Mouse (Mus musculus) CH12.LX (cell line): Measurements from ENCODE around the gene Foxk2.

Source experiments
- CHD2 ChIP-seq: IDR thresholded peaks from 2 replicates; pipeline ENCODE4 v1.6.1; 2011; ENCODE audit warnings: low read length, improper control_type of control experiment
- CTCF ChIP-seq, 2 experiments: IDR thresholded peaks in 1 of 2; conservative IDR thresholded peaks in 1 of 2; 2 replicates each; pipeline ENCODE4 v1.5.1; 2011 to 2012; ENCODE audit warnings: low read depth in 2 of 2, low read length in 2 of 2, improper control_type of control experiment in 1 of 2, inconsistent platforms in 1 of 2, mild to moderate bottlenecking in 1 of 2, moderate library complexity in 1 of 2
- MXI1 ChIP-seq: IDR thresholded peaks from 2 replicates; pipeline ENCODE4 v1.6.1; 2011; ENCODE audit warnings: mild to moderate bottlenecking, low read depth, low read length, improper control_type of control experiment
- POLR2A ChIP-seq: IDR thresholded peaks from 2 replicates; pipeline ENCODE4 v1.6.1; 2011; ENCODE audit warnings: low read depth, mild to moderate bottlenecking, improper control_type of control experiment, low read length
- TBP ChIP-seq: conservative IDR thresholded peaks from 2 replicates; pipeline ENCODE4 v1.6.1; 2011; ENCODE audit warnings: low read depth, low read length, improper control_type of control experiment
- TCF12 ChIP-seq: IDR thresholded peaks from 2 replicates; pipeline ENCODE4 v1.6.1; 2014; ENCODE audit warnings: low read depth, mild to moderate bottlenecking, inconsistent platforms, low read length, improper control_type of control experiment

GRCm38 (mm10) chr11:121277516-121277915 is 17.7 kb downstream of the Foxk2 start:
- TF ChIP-seq TBP (no peak), CHD2 (no peak), CTCF (conservative IDR thresholded peaks at IDR 0.05 in 1 of 2, IDR thresholded peaks at IDR 0.05 in 1 of 2; ENCODE audit: low read depth in 2 of 2, low read length in 2 of 2) (no peak), MXI1 (no peak), TCF12 (no peak), POLR2A (no peak)
